Mouse (Mus musculus): ENCODE data around the gene Trpm2.

DNA sequence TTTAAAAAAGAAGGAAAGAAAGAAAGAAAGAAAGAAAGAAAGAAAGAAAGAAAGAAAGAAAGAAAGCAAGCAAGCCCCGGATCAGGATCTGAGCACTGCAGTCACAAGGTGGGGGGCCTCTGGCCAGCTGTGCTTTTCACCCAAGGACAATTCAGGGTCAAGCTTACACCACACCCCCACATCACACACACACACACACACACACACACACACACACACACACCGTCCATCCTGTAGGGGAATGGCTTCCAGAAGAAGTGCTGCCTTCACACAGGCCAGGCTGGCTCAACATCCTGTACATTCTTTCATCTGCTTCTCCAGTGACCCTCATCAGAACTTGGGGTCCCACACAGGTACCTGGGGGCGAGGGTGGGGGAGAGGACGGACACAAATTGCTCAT lies 48.9 kb upstream of the Trpm2 start:
- TF ChIP-seq CTCF (IDR thresholded peaks at IDR 0.05; ENCODE audit: low read depth) (no peak), EP300 (IDR thresholded peaks at IDR 0.05; ENCODE audit: low read depth) (no peak)
